Mouse (Mus musculus) embryonic facial prominence, embryonic 11.5 days (tissue): Measurements from ENCODE around the gene Mrpl46. TPM values are rescaled to one million over a fixed set of nuclear protein-coding genes. Genes with fewer than 3 reads are reported as not detected.

Source experiments
- ATAC-seq: fragments of 200-750 bp; cut with Nextera tagmentation; replicated peaks from 2 replicates; pipeline ENCODE4 v1.8.0; 2017; ENCODE audit warnings: low read depth; ENCODE audit not compliant: insufficient number of reproducible peaks, low FRiP score, low TSS enrichment
- DNase-seq: peaks from one replicate; pipeline ENCODE4 v3.0.0-alpha.2; 2015; ENCODE audit warnings: low spot score
- H3K27ac ChIP-seq: fragments of 300-500 bp; sonication (generic); replicated peaks from 2 replicates; pipeline ENCODE4 v1.5.1; 2014; ENCODE audit warnings: mild to moderate bottlenecking, low read depth, low read length, control low read depth
- H3K27me3 ChIP-seq: fragments of 300-500 bp; sonication (generic); 2 replicates; pipeline ENCODE4 v1.6.1; 2014; ENCODE audit warnings: mild to moderate bottlenecking, low read length, moderate library complexity, mixed read lengths; ENCODE audit not compliant: control insufficient read depth, insufficient read depth
- H3K36me3 ChIP-seq: fragments of 300-500 bp; sonication (generic); replicated peaks from 2 replicates; pipeline ENCODE4 v1.6.1; 2014; ENCODE audit warnings: low read depth, mild to moderate bottlenecking, low read length, moderate library complexity, mixed read lengths; ENCODE audit not compliant: control insufficient read depth, insufficient read depth
- H3K4me1 ChIP-seq: fragments of 300-500 bp; sonication (generic); 2 replicates; pipeline ENCODE4 v1.6.1; 2014; ENCODE audit warnings: low read length, mixed read lengths; ENCODE audit not compliant: control insufficient read depth, insufficient read depth
- H3K4me2 ChIP-seq: fragments of 300-500 bp; sonication (generic); 2 replicates; pipeline ENCODE4 v1.6.1; 2014; ENCODE audit warnings: low read depth, mild to moderate bottlenecking, control low read depth, low read length, moderate library complexity
- H3K4me3 ChIP-seq: fragments of 300-500 bp; sonication (generic); 2 replicates; pipeline ENCODE4 v1.5.1; 2014; ENCODE audit warnings: low read depth, low read length, control low read depth
- H3K9ac ChIP-seq: fragments of 300-500 bp; sonication (generic); replicated peaks from 2 replicates; pipeline ENCODE4 v1.6.1; 2014; ENCODE audit warnings: mild to moderate bottlenecking, control low read depth, low read length
- H3K9me3 ChIP-seq: fragments of 300-500 bp; sonication (generic); replicated peaks from 2 replicates; pipeline ENCODE4 v1.6.1; 2016; ENCODE audit warnings: mild to moderate bottlenecking, low read length, inconsistent platforms, mixed read lengths; ENCODE audit not compliant: control insufficient read depth
- WGBS: fragments of 180-500 bp; shearing (Covaris S2); extraction: QIAGEN DNeasy Blood & Tissue Kit; methylation state at CpG from one replicate; pipeline ENCODE4 v1.1.7; 2014; 5-methylcytosine and 5-hydroxymethylcytosine counted together
- polyA plus RNA-seq: library from polyadenylated mRNA; unstranded; fragments of >200 nt; fragmentation: Nextera tagmentation; extraction: Ambion mirVana; gene quantifications from 2 replicates; pipeline ENCODE4 v1.2.1, GENCODE M21; 2014

Gene Mrpl46
- polyA plus RNA-seq, 1 experiment from 2014 or later = 77.3 TPM

GRCm38 (mm10) chr7:78787793-78788380 lies 4.6 kb upstream of the Mrpl46 start:
- ATAC-seq (no peak), DNase-seq (no peak)
- Histone ChIP-seq H3K4me2 (no peak overlapping the region), H3K4me3 (no peak overlapping the region), H3K27ac (no peak overlapping the region), H3K4me1 (no peaks in the 10 kb centered on the region), H3K36me3 (peaks cover 5% of the 10 kb centered on the region; the same call in 1 of the 2 replicates), H3K27me3 (no peaks in the 10 kb centered on the region), H3K9ac (no peak overlapping the region), H3K9me3 (no peaks in the 10 kb centered on the region)
- 91% methylated on average over 12 of the region's 12 CpGs for WGBS

GRCm38 (mm10) chr7:78785906-78786305 lies 2.6 kb upstream of the Mrpl46 start:
- Histone ChIP-seq H3K4me1 (no peaks in the 10 kb centered on the region), H3K9ac (no peak overlapping the region), H3K4me3 (no peak overlapping the region), H3K36me3 (peaks cover 5% of the 10 kb centered on the region; the same call in 1 of the 2 replicates), H3K27ac (no peak overlapping the region), H3K9me3 (no peaks in the 10 kb centered on the region), H3K27me3 (no peaks in the 10 kb centered on the region), H3K4me2 (no peak overlapping the region)
- DNase-seq (no peak), ATAC-seq (no peak)
- 75% methylated on average over 5 of the region's 5 CpGs for whole genome bisulfite sequencing

GRCm38 (mm10) chr7:78778741-78779140 lies 4.6 kb downstream of the Mrpl46 start:
- 95% methylated on average over 5 of the region's 5 CpGs for WGBS
- Histone ChIP-seq H3K4me3 (no peak overlapping the region), H3K36me3 (no peaks in the 10 kb centered on the region)

GRCm38 (mm10) chr7:78770936-78771335 lies 12.4 kb downstream of the Mrpl46 start:
- Histone ChIP-seq H3K9me3 (no peaks in the 10 kb centered on the region), H3K27me3 (no peaks in the 10 kb centered on the region), H3K4me2 (no peak overlapping the region), H3K4me3 (no peak overlapping the region), H3K4me1 (no peaks in the 10 kb centered on the region), H3K27ac (no peak overlapping the region), H3K9ac (no peak overlapping the region), H3K36me3 (no peaks in the 10 kb centered on the region)
- DNase-seq = no peak
- ATAC-seq = no peak
- WGBS = 83% methylated on average over 5 of the region's 5 CpGs

More at GRCm38 (mm10) chr7:78778741-78779140, 4.6 kb downstream of the Mrpl46 start:
- H3K9ac ChIP-seq = no peak overlapping the region
- no peak overlapping the region for H3K4me2 ChIP-seq
- DNase-seq = no peak
- no peaks in the 10 kb centered on the region for H3K9me3 ChIP-seq
- no peak overlapping the region for H3K27ac ChIP-seq
- no peaks in the 10 kb centered on the region for H3K27me3 ChIP-seq
- ATAC-seq = no peak
- H3K4me1 ChIP-seq = no peaks in the 10 kb centered on the region

GRCm38 (mm10) chr7:78769075-78769652 lies 14.2 kb downstream of the Mrpl46 start:
- Histone ChIP-seq H3K9ac (no peak overlapping the region), H3K4me1 (no peaks in the 10 kb centered on the region), H3K27me3 (no peaks in the 10 kb centered on the region), H3K36me3 (no peaks in the 10 kb centered on the region), H3K27ac (no peak overlapping the region), H3K4me2 (no peak overlapping the region), H3K9me3 (no peaks in the 10 kb centered on the region), H3K4me3 (no peak overlapping the region)
- ATAC-seq (no peak), DNase-seq (no peak)
- 63% methylated on average over 7 of the region's 7 CpGs for WGBS

- Histone ChIP-seq H3K4me1 (no peaks in the 10 kb centered on the region), H3K27ac (no peak overlapping the region), H3K9ac (no peak overlapping the region), H3K9me3 (no peaks in the 10 kb centered on the region), H3K36me3 (no peaks in the 10 kb centered on the region), H3K27me3 (no peaks in the 10 kb centered on the region), H3K4me2 (no peak overlapping the region), H3K4me3 (no peak overlapping the region)
- DNase-seq (no peak), ATAC-seq (no peak)
- 90% methylated on average over 12 of the region's 12 CpGs for WGBS
Measured at GRCm38 (mm10) chr7:78767929-78768531, 15.3 kb downstream of the Mrpl46 start.

- H3K27me3 ChIP-seq = no peaks in the 10 kb centered on the region
Measured at GRCm38 (mm10) chr7:78766019-78766683, 17.2 kb downstream of the Mrpl46 start.

GRCm38 (mm10) chr7:78765215-78765631 lies 18.1 kb downstream of the Mrpl46 start:
- 81% methylated on average over 5 of the region's 5 CpGs for WGBS
- Histone ChIP-seq H3K36me3 (no peaks in the 10 kb centered on the region), H3K4me1 (no peaks in the 10 kb centered on the region), H3K9ac (no peak overlapping the region), H3K27me3 (no peaks in the 10 kb centered on the region), H3K9me3 (no peaks in the 10 kb centered on the region), H3K4me2 (no peak overlapping the region), H3K4me3 (no peak overlapping the region), H3K27ac (no peak overlapping the region)
- DNase-seq (no peak), ATAC-seq (no peak)

More at GRCm38 (mm10) chr7:78766019-78766683, 17.2 kb downstream of the Mrpl46 start:
- 25% methylated on average over 18 of the region's 18 CpGs for WGBS
- Histone ChIP-seq H3K36me3 (no peaks in the 10 kb centered on the region), H3K4me1 (no peaks in the 10 kb centered on the region), H3K4me3 (no peak overlapping the region), H3K27ac (no peak overlapping the region), H3K4me2 (no peak overlapping the region), H3K9me3 (no peaks in the 10 kb centered on the region), H3K9ac (no peak overlapping the region)
- DNase-seq (peak; percentile 85), ATAC-seq (peak; percentile 59; the same call in 1 of the 2 replicates)
